10 mouse cellular contexts compared by ENCODE assay signal in genomic region chr2:66034907-66035679, GRCm38 (mm10).
DNase-seq lines count a peak whose midpoint lies in the region; ATAC-seq and TF ChIP-seq lines count a peak whose summit lies in the region.
"Had no signal": no experiment of that assay in that cellular context is flagged by ENCODE, and none has a peak within 500 bp of the region (broad histone marks: within the 10 kb centered on the region; RNA-seq: fewer than 3 reads in every experiment).

No protein-coding gene starts in this region.

- H3K4me1 ChIP-seq in forebrain, embryonic 13.5 days: peaks cover 10% of the 10 kb centered on the region; the same call in 1 of the 2 replicates
- peaks cover 3% of the 10 kb centered on the region; the same call in 1 of the 2 replicates for H3K4me1 ChIP-seq in forebrain, embryonic 10.5 days
- H3K4me1 ChIP-seq in megakaryocyte, embryonic 14.5 days: no peaks in the 10 kb centered on the region

- TF ChIP-seq CTCF in layer of hippocampus, adult 2 months (conservative IDR thresholded peaks at IDR 0.05): no peak

- peak; percentile 84 for ATAC-seq in forebrain, embryonic 13.5 days
- no peak for ATAC-seq in megakaryocyte, adult 5-6 weeks (ENCODE audit: poor library complexity, severe bottlenecking)

- H3K4me3 ChIP-seq in forebrain, embryonic 13.5 days: no peak overlapping the region
- H3K4me3 ChIP-seq in forebrain, embryonic 10.5 days: no peak overlapping the region
- H3K4me3 ChIP-seq in megakaryocyte, embryonic 14.5 days (replicated peaks): peak overlapping the region; percentile 40
- H3K4me3 ChIP-seq in layer of hippocampus, adult 2 months: no peak overlapping the region

- no peak overlapping the region for H3K9ac ChIP-seq in forebrain, embryonic 13.5 days

- H3K4me2 ChIP-seq in forebrain, embryonic 13.5 days: no peak overlapping the region

- H3K36me3 ChIP-seq in forebrain, embryonic 13.5 days (ENCODE audit: poor library complexity, severe bottlenecking): no peaks in the 10 kb centered on the region
- H3K36me3 ChIP-seq in forebrain, embryonic 10.5 days (replicated peaks): no peaks in the 10 kb centered on the region
- no peaks in the 10 kb centered on the region for H3K36me3 ChIP-seq in megakaryocyte, embryonic 14.5 days (replicated peaks; ENCODE audit: low read length)

- H3K27ac ChIP-seq in forebrain, embryonic 13.5 days: no peak overlapping the region
- H3K27ac ChIP-seq in forebrain, embryonic 10.5 days: no peak overlapping the region
- no peak overlapping the region; the same call in 1 of the 2 replicates for H3K27ac ChIP-seq in layer of hippocampus, adult 2 months

- H3K27me3 ChIP-seq in forebrain, embryonic 13.5 days: peaks cover 37% of the 10 kb centered on the region
- peaks cover 72% of the 10 kb centered on the region for H3K27me3 ChIP-seq in forebrain, embryonic 10.5 days (ENCODE audit: poor library complexity, severe bottlenecking)
- no peaks in the 10 kb centered on the region for H3K27me3 ChIP-seq in megakaryocyte, embryonic 14.5 days (replicated peaks)

- DNase-seq in forebrain, embryonic 10.5 days (ENCODE audit: extremely low spot score, low spot score): no peak
- DNase-seq in layer of hippocampus, adult 2 months (ENCODE audit: low spot score in 2 of 2): peak; percentile 36 to 49
- peak; percentile 81 for DNase-seq in retina, postnatal 1 day
- no peak for DNase-seq in adrenal gland, postnatal 25 days
- DNase-seq in spleen, postnatal 10 days (ENCODE audit: low spot score in 2 of 2): no peak
- DNase-seq: lung, adult 2 months; thymus, adult 18-20 months had no signal

- 69% methylated on average over 9 of the region's 9 CpGs for WGBS in forebrain, embryonic 13.5 days
- 87% methylated on average over 9 of the region's 9 CpGs for WGBS in forebrain, embryonic 10.5 days

- no peaks in the 10 kb centered on the region for H3K9me3 ChIP-seq in forebrain, embryonic 13.5 days (replicated peaks)
- no peaks in the 10 kb centered on the region for H3K9me3 ChIP-seq in forebrain, embryonic 10.5 days
- H3K9me3 ChIP-seq in megakaryocyte, embryonic 14.5 days: peaks cover 31% of the 10 kb centered on the region

Comparison
In these comparisons a context has a peak if more than half of its experiments do, and no peak if none do; other contexts are left out.
1. DNase-seq: peak in layer of hippocampus, adult 2 months (2 of 2) and retina, postnatal 1 day (single experiment); none in forebrain, embryonic 10.5 days (single experiment), adrenal gland, postnatal 25 days (single experiment) and spleen, postnatal 10 days (0 of 2).